Mouse (Mus musculus): ENCODE measurements around the gene Vamp2.
"Not testable (repeated sequence)": the region's sequence is repeated elsewhere in the genome, so short reads cannot be mapped to it uniquely, and the experiment has no call there.

DNA sequence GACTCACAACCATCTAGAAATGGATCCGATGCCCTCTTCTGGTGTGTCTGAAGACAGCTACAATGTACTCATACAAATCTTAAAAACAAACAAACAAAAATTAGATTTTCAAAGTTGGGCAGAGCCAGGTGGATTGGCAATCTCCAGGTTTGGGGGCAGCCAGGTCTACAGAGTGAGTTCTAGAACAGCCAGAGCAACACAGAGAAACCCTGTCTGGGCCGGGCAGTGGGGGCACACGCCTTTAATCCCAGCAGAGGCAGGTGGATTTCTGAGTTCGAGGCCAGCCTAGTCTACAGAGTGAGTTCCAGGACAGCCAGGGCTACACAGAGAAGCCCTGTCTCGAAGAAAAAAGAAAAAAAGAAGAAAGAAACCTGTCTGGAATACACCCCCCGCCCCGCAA, 5.6 kb downstream of the Vamp2 start:
- TF ChIP-seq CTCF, EP300 (IDR thresholded peaks at IDR 0.05; ENCODE audit: low read depth): not testable (repeated sequence)
